In genomic region chr11:99207449-99207848, GRCm38 (mm10) we compare ENCODE assay signal across 25 mouse cellular contexts. TPM values are rescaled to one million over a fixed set of nuclear protein-coding genes. Genes with fewer than 3 reads are reported as not detected.
DNase-seq lines count a peak whose midpoint lies in the region; ATAC-seq and TF ChIP-seq lines count a peak whose summit lies in the region.
"Had no signal": no experiment of that assay in that cellular context is flagged by ENCODE, and none has a peak within 500 bp of the region (broad histone marks: within the 10 kb centered on the region; RNA-seq: fewer than 3 reads in every experiment).

No protein-coding gene starts in this region.

- 14% methylated on average over 2 of the region's 2 CpGs for WGBS in heart, adult 2 months
- WGBS in liver, embryonic 15.5 days (ENCODE audit: insufficient replicate concordance), result 24% methylated on average over 2 of the region's 2 CpGs
- 24% methylated on average over 2 of the region's 2 CpGs for WGBS in liver, embryonic 11.5 days

- peaks cover 11% of the 10 kb centered on the region for H3K36me3 ChIP-seq in heart, adult 2 months (ENCODE audit: control insufficient read depth, insufficient read depth, low read length)
- H3K36me3 ChIP-seq in liver, embryonic 15.5 days (replicated peaks), result peaks cover 36% of the 10 kb centered on the region
- peaks cover 12% of the 10 kb centered on the region for H3K36me3 ChIP-seq in liver, embryonic 11.5 days (ENCODE audit: control insufficient read depth, insufficient read depth, low read length)
- peaks cover 17% of the 10 kb centered on the region for H3K36me3 ChIP-seq in myocyte (ENCODE audit: control insufficient read depth, insufficient read depth)

- H3ac ChIP-seq in myocyte (ENCODE audit: control insufficient read depth, insufficient read length), result no peak overlapping the region

- intact Hi-C loops in heart, adult 2 months (cut with DNase I), result loop anchor here (2.0 to 5.0 kb wide), 2 partner anchors 37 to 85 kb away; partner anchors contain the start of gene Krt222
- intact Hi-C loops in left cerebral cortex, postnatal 10 days (cut with DNase I), result no loop called here

- no peak overlapping the region for H3K9ac ChIP-seq in heart, adult 2 months (ENCODE audit: low read depth, low read length)
- no peak overlapping the region for H3K9ac ChIP-seq in liver, embryonic 15.5 days
- H3K9ac ChIP-seq in liver, embryonic 11.5 days (ENCODE audit: low read depth, low read length), result no peak overlapping the region
- H3K9ac ChIP-seq: embryonic facial prominence, embryonic 13.5 days; limb, embryonic 13.5 days; liver, embryonic 13.5 days; lung, embryonic 14.5 days; neural tube, embryonic 12.5 days had no signal

- H3K4me3 ChIP-seq in heart, adult 2 months, result no peak overlapping the region
- H3K4me3 ChIP-seq in liver, embryonic 15.5 days (replicated peaks), result no peak overlapping the region
- H3K4me3 ChIP-seq in liver, embryonic 11.5 days (ENCODE audit: low read depth, low read length), result no peak overlapping the region
- H3K4me3 ChIP-seq in myocyte, result no peak overlapping the region
- H3K4me3 ChIP-seq: embryonic facial prominence, embryonic 13.5 days; erythroblast, embryonic 14.5 days; hindbrain, embryonic 10.5 days; limb, embryonic 13.5 days; liver, embryonic 13.5 days; neural tube, embryonic 12.5 days had no signal

- H3K9me3 ChIP-seq in liver, embryonic 15.5 days (replicated peaks), result no peaks in the 10 kb centered on the region
- no peaks in the 10 kb centered on the region for H3K9me3 ChIP-seq in liver, embryonic 11.5 days (ENCODE audit: control insufficient read depth, low read length)
- H3K9me3 ChIP-seq: embryonic facial prominence, embryonic 13.5 days; hindbrain, embryonic 10.5 days; limb, embryonic 13.5 days; liver, embryonic 13.5 days; neural tube, embryonic 12.5 days had no signal

- H3K4me2 ChIP-seq in liver, embryonic 15.5 days, result no peak overlapping the region
- H3K4me2 ChIP-seq in liver, embryonic 11.5 days, result no peak overlapping the region
- no peak overlapping the region for H3K4me2 ChIP-seq in myocyte (ENCODE audit: low read depth)
- H3K4me2 ChIP-seq: embryonic facial prominence, embryonic 13.5 days; limb, embryonic 13.5 days; liver, embryonic 13.5 days; lung, embryonic 14.5 days; neural tube, embryonic 12.5 days had no signal

- TF ChIP-seq EP300 in heart, adult 2 months (IDR thresholded peaks at IDR 0.05; ENCODE audit: insufficient read depth, low read depth, low read length), result no peak

- H3K27ac ChIP-seq in heart, adult 2 months, result peak overlapping the region; percentile 54
- H3K27ac ChIP-seq in liver, embryonic 15.5 days (replicated peaks), result peak overlapping the region; percentile 16
- no peak overlapping the region for H3K27ac ChIP-seq in liver, embryonic 11.5 days (ENCODE audit: low read depth, low read length)
- H3K27ac ChIP-seq: embryonic facial prominence, embryonic 13.5 days; hindbrain, embryonic 10.5 days; hindbrain, postnatal 0 days; limb, embryonic 13.5 days; liver, embryonic 13.5 days; neural tube, embryonic 12.5 days had no signal

- no peaks in the 10 kb centered on the region for H3K79me2 ChIP-seq in heart, adult 2 months (replicated peaks; ENCODE audit: control insufficient read depth, insufficient read depth, low read length)
- H3K79me2 ChIP-seq in myocyte (ENCODE audit: control insufficient read depth, insufficient read depth), result no peaks in the 10 kb centered on the region

- no peak for DNase-seq in heart, adult 2 months
- DNase-seq in heart, adult 18-20 months, result no peak
- DNase-seq in liver, embryonic 11.5 days (ENCODE audit: low spot score), result no peak
- peak; percentile 18 for DNase-seq in forelimb bud, embryonic 11.5 days (ENCODE audit: low read depth, low spot score)
- no peak for DNase-seq in cerebellum, adult 18-20 months
- no peak for DNase-seq in left cerebral cortex, postnatal 10 days (ENCODE audit: extremely low spot score in 1 of 2, low spot score in 2 of 2)
- DNase-seq: cerebellum, adult 8-10 months; layer of hippocampus, postnatal 36 days; right cerebral cortex, postnatal 25 days had no signal

- H3K27me3 ChIP-seq in heart, adult 2 months (ENCODE audit: control insufficient read depth, insufficient read depth, low read length), result no peaks in the 10 kb centered on the region
- no peaks in the 10 kb centered on the region for H3K27me3 ChIP-seq in liver, embryonic 15.5 days
- H3K27me3 ChIP-seq in liver, embryonic 11.5 days (replicated peaks; ENCODE audit: control insufficient read depth, insufficient read depth, low read length), result no peaks in the 10 kb centered on the region
- H3K27me3 ChIP-seq in myocyte (ENCODE audit: control insufficient read depth, insufficient read depth, insufficient read length), result no peaks in the 10 kb centered on the region
- H3K27me3 ChIP-seq: embryonic facial prominence, embryonic 13.5 days; limb, embryonic 13.5 days; liver, embryonic 13.5 days; neural tube, embryonic 12.5 days had no signal

- no peak for ATAC-seq in liver, embryonic 15.5 days (ENCODE audit: insufficient read depth)
- ATAC-seq in liver, embryonic 11.5 days (replicated peaks; ENCODE audit: low FRiP score), result no peak
- ATAC-seq: activated CD4-positive, CD25-positive, alpha-beta regulatory T cell, adult 4 months; forebrain, embryonic 14.5 days; hindbrain, postnatal 0 days; intestine, postnatal 0 days had no signal

- TF ChIP-seq CTCF in heart, adult 2 months (IDR thresholded peaks at IDR 0.05), result no peak

- peaks cover 3% of the 10 kb centered on the region; the same call in 1 of the 2 replicates for H3K4me1 ChIP-seq in heart, adult 2 months (ENCODE audit: control insufficient read depth, insufficient read depth, low read length)
- H3K4me1 ChIP-seq in liver, embryonic 15.5 days (replicated peaks), result peaks cover 15% of the 10 kb centered on the region
- peaks cover 6% of the 10 kb centered on the region; the same call in 1 of the 2 replicates for H3K4me1 ChIP-seq in liver, embryonic 11.5 days (replicated peaks; ENCODE audit: control insufficient read depth, insufficient read depth, low read length)
- H3K4me1 ChIP-seq: embryonic facial prominence, embryonic 13.5 days; hindbrain, embryonic 10.5 days; neural tube, embryonic 12.5 days had no signal

- no peak for TF ChIP-seq POLR2A in heart, adult 2 months (IDR thresholded peaks at IDR 0.05; ENCODE audit: insufficient read depth, low read depth, low read length)
- no peak for TF ChIP-seq POLR2A in myocyte (IDR thresholded peaks at IDR 0.05; ENCODE audit: insufficient read length, low read depth)

TF ChIP-seq in myocyte, 11 proteins besides CTCF, POLR2A, EP300 and RAD21:
- TF ChIP-seq POLR2AphosphoS2 (IDR thresholded peaks at IDR 0.05; ENCODE audit: insufficient read length, low read depth) (peak; percentile 72), CEBPB (IDR thresholded peaks at IDR 0.05; ENCODE audit: insufficient read depth, poor library complexity, severe bottlenecking) (no peak), TCF12 (IDR thresholded peaks at IDR 0.05; ENCODE audit: insufficient read depth, poor library complexity, severe bottlenecking) (no peak), SRF (IDR thresholded peaks at IDR 0.05; ENCODE audit: control insufficient read depth, insufficient read length, low read depth) (no peak), MYOD1 (IDR thresholded peaks at IDR 0.05; ENCODE audit: control insufficient read depth in 1 of 3, insufficient read length in 2 of 3, low read depth in 2 of 3) (no peak)

RNA-seq across cellular contexts. Expression of gene Smarce1, which starts 23.4 kb away (rescaled TPM):
- 10 to 100 TPM; 41.8 to 44.6 TPM for total RNA-seq in heart, adult 2 months (2021)
- polyA plus RNA-seq in heart, adult 2 months (2012; rRNA removed), result 22.2 and 29.3 TPM in 2 replicates
- 10 to 100 TPM; 42.0 to 46.3 TPM for total RNA-seq in heart, adult 18-20 months (2021)
- polyA plus RNA-seq in liver, embryonic 15.5 days (2015; fragmentation: Nextera tagmentation; extraction: Ambion mirVana), result 62.2 and 66.5 TPM in 2 replicates
- polyA plus RNA-seq in liver, embryonic 11.5 days (2014; fragmentation: Nextera tagmentation; extraction: Ambion mirVana), result 145 and 150 TPM in 2 replicates
- 90.3 TPM for polyA plus RNA-seq in myocyte (2012; fragmentation: generic; extraction: Trizol)
- 10 to 100 TPM; 73.7 to 83.7 TPM for total RNA-seq in left cerebral cortex, postnatal 10 days (2021)

RNA-seq across cellular contexts. Expression of gene Krt222, which starts 36.4 kb away (rescaled TPM):
- total RNA-seq in heart, adult 2 months (2021), result 10 to 100 TPM; 26.9 to 31.0 TPM
- polyA plus RNA-seq in heart, adult 2 months (2012; rRNA removed), result 6.8 and 12.7 TPM in 2 replicates
- 10 to 100 TPM; 27.8 to 33.0 TPM for total RNA-seq in heart, adult 18-20 months (2021)
- 0.06 and 0.07 TPM in 2 replicates for polyA plus RNA-seq in liver, embryonic 15.5 days (2015; fragmentation: Nextera tagmentation; extraction: Ambion mirVana)
- 0.14 and 0.61 TPM in 2 replicates for polyA plus RNA-seq in liver, embryonic 11.5 days (2014; fragmentation: Nextera tagmentation; extraction: Ambion mirVana)
- polyA plus RNA-seq in myocyte (2012; fragmentation: generic; extraction: Trizol), result 0.06 TPM
- total RNA-seq in left cerebral cortex, postnatal 10 days (2021), result 10 to 100 TPM; 31.1 to 31.2 TPM
- total RNA-seq: megakaryocyte-erythroid progenitor cell, adult 5-6 weeks had no signal

RNA-seq across cellular contexts. Expression of gene Ccr7, which starts 52.6 kb away (rescaled TPM):
- total RNA-seq in heart, adult 2 months (2021), result under 1 TPM; 0.29 to 0.59 TPM
- 2.6 and 2.7 TPM in 2 replicates for polyA plus RNA-seq in heart, adult 2 months (2012; rRNA removed)
- 1 to 10 TPM in 1 of 2 experiments, under 1 TPM in 1; 0.30 to 2.8 TPM for total RNA-seq in heart, adult 18-20 months (2021)
- polyA plus RNA-seq in liver, embryonic 15.5 days (2015; fragmentation: Nextera tagmentation; extraction: Ambion mirVana), result 0.15 and 0.31 TPM in 2 replicates
- polyA plus RNA-seq in liver, embryonic 11.5 days (2014; fragmentation: Nextera tagmentation; extraction: Ambion mirVana), result 0.36 and 0.58 TPM in 2 replicates
- polyA plus RNA-seq in myocyte (2012; fragmentation: generic; extraction: Trizol), result 0.38 TPM
- total RNA-seq in left cerebral cortex, postnatal 10 days (2021), result not detected
- total RNA-seq: hindbrain, postnatal 0 days; layer of hippocampus, adult 8-10 months; layer of hippocampus, postnatal 36 days; megakaryocyte-erythroid progenitor cell, adult 5-6 weeks had no signal
- polyA plus RNA-seq: erythroblast, embryonic 14.5 days; forebrain, embryonic 14.5 days; hindbrain, postnatal 0 days; kidney, embryonic 14.5 days had no signal
